Mouse (Mus musculus): ENCODE measurements around the gene Cebpa. TPM values are rescaled to one million over a fixed set of nuclear protein-coding genes. Genes with fewer than 3 reads are reported as not detected.

Cebpa gene
- total RNA-seq, 2 experiments from 2014 or later, result 4.0 to 5.8 TPM

DNA sequence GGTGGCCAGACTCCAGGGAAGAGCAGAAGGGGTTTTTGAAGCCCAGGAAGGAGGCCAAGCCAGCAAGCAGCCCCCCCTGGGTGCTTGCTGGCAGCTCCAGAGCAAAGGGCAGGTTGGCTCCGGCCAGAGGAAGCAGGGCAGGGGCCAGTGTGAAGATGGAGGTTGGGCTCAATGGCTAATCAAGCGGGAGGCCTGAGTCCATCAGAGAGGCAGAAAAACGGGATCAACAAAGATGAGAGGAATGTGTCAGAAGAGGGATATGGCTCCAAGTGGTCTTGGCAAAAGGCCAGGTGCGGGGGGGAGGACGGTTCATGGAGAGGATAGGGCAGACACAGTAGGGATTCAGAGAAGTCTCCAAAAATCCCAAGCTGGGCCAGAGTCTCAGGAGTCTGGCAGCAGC, 22.4 kb downstream of the Cebpa start:
- DNase-seq, result no peak
- intact Hi-C loops (cut with DNase I), result no loop called here

DNA sequence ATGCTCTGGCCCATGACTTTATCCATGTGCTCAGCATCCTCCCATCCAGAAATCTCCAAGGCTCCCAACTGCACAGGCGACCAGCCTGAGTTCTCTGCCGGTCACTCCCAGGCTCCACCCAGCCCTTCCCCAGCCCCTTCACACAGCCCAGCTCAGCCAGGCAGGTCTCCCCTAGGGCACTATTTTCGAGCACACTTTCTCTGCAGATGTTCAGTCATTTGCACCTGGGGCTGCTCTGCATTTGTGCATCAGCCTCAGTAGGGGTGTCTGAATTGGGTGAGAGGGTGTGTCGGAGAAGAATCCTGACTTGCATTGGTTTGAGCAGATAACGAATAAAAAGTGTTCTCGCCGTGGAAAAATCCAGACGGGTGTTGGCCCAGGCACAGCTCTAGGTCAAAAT, 23.4 kb downstream of the Cebpa start:
- intact Hi-C loops (cut with DNase I), result no loop called here
- no peak for DNase-seq

GRCm38 (mm10) chr7:35143864-35144618, 24.9 kb downstream of the Cebpa start:
- intact Hi-C loops (cut with DNase I), result no loop called here
- DNase-seq, result no peak

- intact Hi-C loops (cut with DNase I), result no loop called here
- DNase-seq, result no peak
These were observed 26.0 kb downstream of the Cebpa start for GRCm38 (mm10) chr7:35145068-35145467.

DNA sequence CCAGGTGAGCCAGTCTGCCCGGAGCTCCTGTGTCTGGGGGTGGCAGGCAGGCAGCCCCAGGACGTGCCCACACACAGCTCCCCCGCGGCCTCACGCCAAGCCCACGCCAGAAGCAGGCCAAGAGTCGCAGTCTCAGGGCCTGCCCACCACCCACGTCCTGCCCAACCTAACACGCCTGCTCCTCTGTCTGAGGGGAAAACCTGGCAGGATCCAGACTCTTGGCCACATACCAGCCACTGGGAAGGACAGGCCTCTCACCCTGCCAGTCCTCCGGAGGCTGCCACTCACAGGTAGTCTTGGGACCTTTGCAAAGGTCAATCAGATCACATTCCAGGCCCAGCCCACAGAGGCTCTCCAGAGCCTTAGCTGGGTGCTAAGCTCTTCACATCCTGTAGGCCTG, 27.2 kb downstream of the Cebpa start:
- intact Hi-C loops (cut with DNase I), result no loop called here

GRCm38 (mm10) chr7:35149616-35150433, 30.7 kb downstream of the Cebpa start:
- DNase-seq, result no peak
- intact Hi-C loops (cut with DNase I), result no loop called here

More for the DNA sequence above, 27.2 kb downstream of the Cebpa start:
- peak in 1 of 2 experiments; percentile 52 for DNase-seq

DNA sequence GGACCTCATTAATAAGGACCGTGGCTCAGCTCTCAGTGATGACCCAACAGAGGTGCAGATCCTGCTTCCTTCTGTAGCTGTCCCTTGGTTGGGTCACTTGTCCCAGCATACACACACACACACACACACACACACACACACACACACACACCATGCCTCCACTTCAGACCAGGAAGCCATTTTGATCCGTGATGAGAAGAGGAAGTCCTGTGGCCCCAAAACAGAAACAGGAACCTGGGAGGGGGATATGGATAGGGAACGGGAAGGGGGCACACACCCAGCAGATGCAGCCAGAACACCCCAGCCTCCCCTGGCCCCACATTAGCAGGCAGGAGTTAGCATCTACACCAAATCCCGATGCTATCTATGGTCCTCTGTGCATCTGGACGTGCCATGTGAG, 31.8 kb downstream of the Cebpa start:
- no peak for DNase-seq
- intact Hi-C loops (cut with DNase I), result no loop called here

DNA sequence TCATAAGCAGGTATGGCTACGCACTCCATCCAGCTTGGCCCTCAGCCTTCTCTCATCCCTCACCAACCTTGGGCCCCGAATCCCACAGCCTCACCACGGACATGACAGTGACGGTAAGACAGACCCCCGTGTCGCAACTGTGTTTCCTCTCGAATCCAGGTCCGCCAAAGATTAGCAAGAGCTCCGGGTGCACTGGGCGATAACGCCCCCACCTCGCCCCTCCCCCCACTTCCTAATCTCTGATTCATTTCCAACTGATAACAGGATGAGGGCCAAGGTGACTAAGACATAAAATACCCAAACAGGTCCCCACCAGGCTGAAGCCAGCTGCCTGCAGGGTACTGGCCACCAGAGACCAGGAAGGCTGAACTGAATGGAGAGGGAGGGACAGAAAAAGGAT, 35.4 kb downstream of the Cebpa start:
- DNase-seq, result no peak
- intact Hi-C loops (cut with DNase I), result no loop called here

DNA sequence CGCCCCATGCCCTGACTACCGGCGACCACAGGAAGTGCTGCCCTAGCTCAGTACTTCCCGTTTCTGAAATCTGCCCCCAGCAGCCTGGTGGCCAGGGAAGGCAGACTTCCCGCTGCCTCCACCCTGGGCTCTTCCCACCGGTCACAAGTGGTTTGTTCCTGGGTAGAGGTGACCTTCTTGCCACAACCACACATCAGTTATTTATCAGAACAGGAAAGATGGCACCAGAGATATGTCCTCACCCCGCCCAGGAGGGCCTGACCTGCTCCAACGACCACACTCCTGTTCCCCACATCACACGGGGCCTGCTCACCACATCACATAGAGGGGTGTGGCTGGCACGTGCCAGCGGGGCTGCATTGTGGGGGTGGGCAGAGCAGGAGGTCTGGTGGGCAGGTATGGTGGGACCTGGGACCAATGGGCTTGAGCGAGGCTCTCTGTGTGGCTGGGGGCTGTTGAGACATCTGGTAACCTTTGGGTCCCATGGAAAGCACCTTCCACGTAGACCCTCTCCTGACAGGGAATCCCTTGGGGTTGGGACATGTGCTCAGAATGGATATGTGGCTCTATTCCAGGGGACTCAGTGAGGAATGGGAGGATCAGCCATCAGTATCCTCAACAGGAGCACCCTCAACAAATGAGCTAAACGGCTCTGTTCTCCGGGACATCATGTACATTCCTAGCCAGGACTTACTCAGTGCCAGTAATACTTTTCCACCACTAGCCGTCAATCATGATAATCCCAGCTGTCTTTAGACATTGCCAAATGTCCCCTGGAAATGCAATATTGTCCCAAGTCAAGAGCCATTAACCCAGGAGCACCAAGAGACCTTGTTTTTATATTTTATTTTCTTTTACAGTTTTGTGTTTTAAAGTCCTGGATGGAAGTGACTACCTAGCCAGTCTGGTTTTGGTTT, 37.7 kb downstream of the Cebpa start:
- no peak for DNase-seq
- intact Hi-C loops (cut with DNase I), result no loop called here

- DNase-seq, result no peak
- intact Hi-C loops (cut with DNase I), result no loop called here
These were observed 38.4 kb downstream of the Cebpa start for GRCm38 (mm10) chr7:35157512-35157911.

DNA sequence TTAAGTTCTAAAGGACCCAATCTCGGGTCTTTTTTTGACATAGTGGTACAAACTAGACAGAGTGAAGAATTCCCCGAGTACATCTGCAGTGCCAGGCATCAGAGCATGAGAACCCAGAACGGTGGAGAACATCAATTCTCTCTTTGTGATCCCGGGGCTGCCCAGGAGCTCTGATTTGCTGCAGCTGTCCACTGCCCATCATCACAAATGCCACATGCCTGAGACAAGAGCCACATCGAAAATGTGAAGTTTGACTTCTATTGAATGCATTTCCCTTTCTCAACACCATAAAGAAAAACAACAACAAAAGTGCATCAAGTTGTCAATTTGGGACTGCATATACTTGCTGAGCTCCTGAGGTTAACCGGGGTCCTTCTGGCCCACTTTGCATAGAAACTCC, 43.4 kb downstream of the Cebpa start:
- intact Hi-C loops (cut with DNase I), result loop anchor here (10.0 kb wide), 1 partner anchor 758 kb away; no protein-coding TSS in a partner anchor

DNA sequence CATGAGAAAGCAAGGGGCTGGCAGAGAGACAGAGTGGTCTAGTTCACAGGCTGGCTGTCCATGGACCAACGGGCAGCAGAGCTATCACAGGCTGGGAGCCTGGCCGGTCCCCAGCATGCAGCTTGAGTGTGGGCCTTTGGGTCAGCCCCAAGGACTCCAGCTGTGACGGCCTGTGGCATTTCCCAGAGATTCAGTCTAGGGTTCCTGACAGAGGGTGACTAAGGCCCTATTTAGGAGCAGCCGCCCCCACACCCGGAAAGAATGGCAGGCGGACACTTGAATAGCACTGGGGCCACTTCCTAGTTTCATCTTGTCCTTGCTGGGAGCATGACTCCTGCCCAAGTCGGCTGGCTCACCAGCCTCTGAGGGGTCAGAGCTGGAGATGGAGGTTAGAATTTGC, 44.5 kb downstream of the Cebpa start:
- DNase-seq, result peak in 1 of 2 experiments; percentile 10
- intact Hi-C loops (cut with DNase I), result loop anchor here (10.0 kb wide), 1 partner anchor 759 kb away; no protein-coding TSS in a partner anchor

More for the DNA sequence above, 43.4 kb downstream of the Cebpa start:
- DNase-seq, result no peak

GRCm38 (mm10) chr7:35164131-35164530, 45.0 kb downstream of the Cebpa start:
- no peak for DNase-seq
- intact Hi-C loops (cut with DNase I), result loop anchor here (10.0 kb wide), 1 partner anchor 759 kb away; no protein-coding TSS in a partner anchor

DNA sequence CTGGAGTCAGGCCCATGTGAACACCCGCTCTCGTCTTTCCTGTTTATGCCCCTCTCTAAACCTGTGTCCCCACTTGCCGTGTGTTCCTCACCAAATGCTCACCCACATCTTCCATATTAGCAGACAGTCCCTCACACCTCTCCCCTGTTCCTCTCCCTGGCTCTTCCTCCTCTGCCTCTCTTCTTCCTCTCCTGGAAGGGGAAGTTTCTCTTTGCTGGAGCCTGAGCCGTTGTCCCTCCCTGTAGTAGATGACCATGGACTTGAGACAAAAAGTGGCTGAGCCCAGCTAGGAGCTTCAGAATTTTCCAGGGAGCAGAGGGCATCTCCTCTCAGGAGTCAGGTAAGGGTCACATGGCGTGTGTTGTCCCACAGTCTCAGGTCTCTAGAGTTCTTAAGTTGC, 47.9 kb downstream of the Cebpa start:
- DNase-seq, result no peak
- intact Hi-C loops (cut with DNase I), result loop anchor here (10.0 kb wide), 1 partner anchor 762 kb away; no protein-coding TSS in a partner anchor

- intact Hi-C loops (cut with DNase I), result loop anchor here (10.0 kb wide), 1 partner anchor 763 kb away; no protein-coding TSS in a partner anchor
- DNase-seq, result no peak
These were observed 48.8 kb downstream of the Cebpa start for GRCm38 (mm10) chr7:35167925-35168324.

DNA sequence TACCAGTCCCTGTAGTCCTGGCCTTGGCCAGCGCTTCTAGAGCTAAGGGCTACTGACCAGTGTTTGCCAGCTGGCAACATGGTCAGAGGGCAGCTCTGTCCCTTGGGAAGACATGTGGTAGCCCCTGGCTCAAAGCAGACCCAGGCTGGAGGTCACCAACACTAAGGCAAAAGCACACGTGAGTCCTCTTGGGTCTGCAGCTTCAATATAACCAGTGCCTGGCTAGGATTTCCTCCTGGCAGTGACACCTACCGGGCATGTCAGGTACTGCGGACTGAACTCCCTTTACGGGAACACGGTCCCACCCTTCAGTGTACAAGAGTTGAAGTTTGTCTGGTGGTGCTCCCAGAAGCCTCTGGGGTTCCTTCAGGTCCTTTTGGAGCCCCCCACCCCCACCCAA, 50.2 kb downstream of the Cebpa start:
- peak; percentile 83 to 91 for DNase-seq
- intact Hi-C loops (cut with DNase I), result loop anchor here (1.0 to 10.0 kb wide), 2 partner anchors 50 to 765 kb away; partner anchors contain the start of gene Cebpa
